Mouse (Mus musculus) heart, embryonic 11.5 days (tissue): ENCODE data around the gene Ankrd49. TPM values are rescaled to one million over a fixed set of nuclear protein-coding genes. Genes with fewer than 3 reads are reported as not detected.

Experiments used
- ATAC-seq: fragments of 200-750 bp; cut with Nextera tagmentation; replicated peaks from 2 replicates; pipeline ENCODE4 v1.8.0; 2017; ENCODE audit warnings: moderate library complexity; ENCODE audit not compliant: insufficient number of reproducible peaks, low FRiP score, low TSS enrichment
- H3K27ac ChIP-seq: fragments of 300-500 bp; sonication (generic); 2 replicates; pipeline ENCODE4 v1.5.1; 2014; ENCODE audit warnings: mild to moderate bottlenecking, low read depth, low read length
- H3K27me3 ChIP-seq: fragments of 300-500 bp; sonication (generic); 2 replicates; pipeline ENCODE4 v1.6.1; 2014; ENCODE audit warnings: mild to moderate bottlenecking, low read length, mixed read lengths; ENCODE audit not compliant: control insufficient read depth, insufficient read depth
- H3K36me3 ChIP-seq: fragments of 300-500 bp; sonication (generic); 2 replicates; pipeline ENCODE4 v1.6.1; 2014; ENCODE audit warnings: mild to moderate bottlenecking, low read length, moderate library complexity, mixed read lengths; ENCODE audit not compliant: control insufficient read depth, insufficient read depth
- H3K4me1 ChIP-seq: fragments of 300-500 bp; sonication (generic); 2 replicates; pipeline ENCODE4 v1.6.1; 2014; ENCODE audit warnings: low read length; ENCODE audit not compliant: control insufficient read depth, insufficient read depth
- H3K4me2 ChIP-seq: fragments of 300-500 bp; sonication (generic); 2 replicates; pipeline ENCODE4 v1.6.1; 2014; ENCODE audit warnings: mild to moderate bottlenecking, moderate library complexity
- H3K4me3 ChIP-seq: fragments of 300-500 bp; sonication (generic); 2 replicates; pipeline ENCODE4 v1.5.1; 2014; ENCODE audit warnings: low read depth, low read length
- H3K9ac ChIP-seq: fragments of 300-500 bp; sonication (generic); 2 replicates; pipeline ENCODE4 v1.6.1; 2014; ENCODE audit warnings: mild to moderate bottlenecking, low read depth, low read length, moderate library complexity
- H3K9me3 ChIP-seq: fragments of 300-500 bp; sonication (generic); replicated peaks from 2 replicates; pipeline ENCODE4 v1.6.1; 2016; ENCODE audit warnings: low read length; ENCODE audit not compliant: control insufficient read depth
- WGBS: fragments of 180-500 bp; shearing (Covaris S2); extraction: QIAGEN DNeasy Blood & Tissue Kit; methylation state at CpG from one replicate; pipeline ENCODE4 v1.1.7; 2014; ENCODE audit not compliant: insufficient replicate concordance; 5-methylcytosine and 5-hydroxymethylcytosine counted together
- polyA plus RNA-seq: library from polyadenylated mRNA; unstranded; fragments of >200 nt; fragmentation: Nextera tagmentation; extraction: Ambion mirVana; gene quantifications from 2 replicates; pipeline ENCODE4 v1.2.1, GENCODE M21; 2014

Gene Ankrd49
- polyA plus RNA-seq, 1 experiment from 2014 or later = 28.9 TPM

GRCm38 (mm10) chr9:14787356-14787755, 2.7 kb upstream of the Ankrd49 start:
- peaks cover 8% of the 10 kb centered on the region; the same call in 1 of the 2 replicates for H3K4me1 ChIP-seq
- H3K9ac ChIP-seq = no peak overlapping the region
- no peaks in the 10 kb centered on the region for H3K9me3 ChIP-seq
- H3K4me3 ChIP-seq = no peak overlapping the region
- H3K4me2 ChIP-seq = no peak overlapping the region
- H3K27ac ChIP-seq = no peak overlapping the region
- no peak for ATAC-seq
- no peaks in the 10 kb centered on the region for H3K27me3 ChIP-seq
- peaks cover 10% of the 10 kb centered on the region; the same call in 1 of the 2 replicates for H3K36me3 ChIP-seq
- 83% methylated on average over 6 of the region's 6 CpGs for WGBS

GRCm38 (mm10) chr9:14778341-14778740, 6.3 kb downstream of the Ankrd49 start:
- H3K4me2 ChIP-seq = no peak overlapping the region
- H3K9ac ChIP-seq = no peak overlapping the region
- no peaks in the 10 kb centered on the region for H3K9me3 ChIP-seq
- H3K4me1 ChIP-seq = no peaks in the 10 kb centered on the region
- no peak overlapping the region for H3K4me3 ChIP-seq
- ATAC-seq = no peak
- WGBS = 41% methylated on average over 13 of the region's 13 CpGs
- H3K27ac ChIP-seq = no peak overlapping the region
- H3K27me3 ChIP-seq = no peaks in the 10 kb centered on the region
- H3K36me3 ChIP-seq = peaks cover 9% of the 10 kb centered on the region; the same call in 1 of the 2 replicates

GRCm38 (mm10) chr9:14773813-14774212, 10.8 kb downstream of the Ankrd49 start:
- WGBS = 40% methylated on average over 2 of the region's 2 CpGs
- H3K27ac ChIP-seq = no peak overlapping the region
- no peak overlapping the region for H3K9ac ChIP-seq
- ATAC-seq = no peak
- no peak overlapping the region for H3K4me2 ChIP-seq
- no peaks in the 10 kb centered on the region for H3K9me3 ChIP-seq
- H3K4me3 ChIP-seq = no peak overlapping the region
- H3K36me3 ChIP-seq = no peaks in the 10 kb centered on the region
- H3K27me3 ChIP-seq = peaks cover 10% of the 10 kb centered on the region
- 0 out of 2 replicates have a peak, but pooled peaks cover 4% of the 10 kb centered on the region for H3K4me1 ChIP-seq

- WGBS = 79% methylated on average over 2 of the region's 2 CpGs
- Histone ChIP-seq H3K27ac (no peak overlapping the region), H3K4me1 (0 out of 2 replicates have a peak, but pooled peaks cover 4% of the 10 kb centered on the region)
These were observed 12.6 kb downstream of the Ankrd49 start for GRCm38 (mm10) chr9:14772074-14772473.

GRCm38 (mm10) chr9:14770803-14771471, 13.7 kb downstream of the Ankrd49 start, which contains the start of gene 1700012B09Rik:
TSS of gene 1700012B09Rik (minus strand) at chr9:14771030.
- Histone ChIP-seq H3K9me3 (no peaks in the 10 kb centered on the region), H3K36me3 (no peaks in the 10 kb centered on the region), H3K4me2 (peak within 1 kb of the TSS; percentile 45), H3K27ac (no peak within 1 kb of the TSS), H3K9ac (peak within 1 kb of the TSS; percentile 31; the same call in 1 of the 2 replicates), H3K27me3 (peaks cover 12% of the 10 kb centered on the region), H3K4me1 (0 out of 2 replicates have a peak, but pooled peaks cover 4% of the 10 kb centered on the region), H3K4me3 (no peak within 1 kb of the TSS)
- ATAC-seq = peak; percentile 31; the same call in 1 of the 2 replicates
- WGBS = 21% methylated on average over 23 of the region's 23 CpGs

More at GRCm38 (mm10) chr9:14772074-14772473, 12.6 kb downstream of the Ankrd49 start:
- Histone ChIP-seq H3K4me3 (no peak overlapping the region), H3K9ac (no peak overlapping the region), H3K36me3 (no peaks in the 10 kb centered on the region), H3K4me2 (no peak overlapping the region), H3K27me3 (peaks cover 12% of the 10 kb centered on the region), H3K9me3 (no peaks in the 10 kb centered on the region)
- no peak for ATAC-seq

GRCm38 (mm10) chr9:14769811-14770210, 14.8 kb downstream of the Ankrd49 start:
- ATAC-seq = no peak
- Histone ChIP-seq H3K27me3 (peaks cover 12% of the 10 kb centered on the region), H3K27ac (no peak overlapping the region), H3K4me2 (no peak overlapping the region), H3K36me3 (no peaks in the 10 kb centered on the region), H3K4me1 (0 out of 2 replicates have a peak, but pooled peaks cover 4% of the 10 kb centered on the region), H3K9me3 (no peaks in the 10 kb centered on the region), H3K4me3 (no peak overlapping the region), H3K9ac (no peak overlapping the region)
- 60% methylated on average over 6 of the region's 6 CpGs for WGBS

GRCm38 (mm10) chr9:14764765-14765164, 19.9 kb downstream of the Ankrd49 start:
- H3K4me1 ChIP-seq = no peaks in the 10 kb centered on the region
- H3K27ac ChIP-seq = no peak overlapping the region
- ATAC-seq = no peak
- no peak overlapping the region for H3K4me3 ChIP-seq
- 25% methylated on average over 7 of the region's 7 CpGs for WGBS
- no peaks in the 10 kb centered on the region for H3K9me3 ChIP-seq
- H3K36me3 ChIP-seq = no peaks in the 10 kb centered on the region
- no peak overlapping the region for H3K9ac ChIP-seq
- H3K27me3 ChIP-seq = peaks cover 5% of the 10 kb centered on the region
- no peak overlapping the region for H3K4me2 ChIP-seq

GRCm38 (mm10) chr9:14759261-14759660, 25.4 kb downstream of the Ankrd49 start:
- Histone ChIP-seq H3K9ac (no peak overlapping the region), H3K27ac (no peak overlapping the region), H3K4me2 (no peak overlapping the region), H3K4me3 (no peak overlapping the region), H3K27me3 (peaks cover 3% of the 10 kb centered on the region; the same call in 1 of the 2 replicates), H3K9me3 (no peaks in the 10 kb centered on the region), H3K36me3 (no peaks in the 10 kb centered on the region), H3K4me1 (no peaks in the 10 kb centered on the region)
- ATAC-seq = no peak

GRCm38 (mm10) chr9:14758590-14758989, 26.1 kb downstream of the Ankrd49 start:
- no peaks in the 10 kb centered on the region for H3K4me1 ChIP-seq
- H3K9me3 ChIP-seq = no peaks in the 10 kb centered on the region
- no peak overlapping the region for H3K4me3 ChIP-seq
- no peak overlapping the region for H3K4me2 ChIP-seq
- ATAC-seq = no peak
- H3K27me3 ChIP-seq = peaks cover 3% of the 10 kb centered on the region; the same call in 1 of the 2 replicates
- 58% methylated on average over 7 of the region's 7 CpGs for WGBS
- H3K36me3 ChIP-seq = no peaks in the 10 kb centered on the region
- no peak overlapping the region for H3K9ac ChIP-seq
- H3K27ac ChIP-seq = no peak overlapping the region
